Mouse (Mus musculus) liver, embryonic 14.5 days (tissue): ENCODE data around the gene Nlrp9b.

Experiments
- CTCF ChIP-seq: IDR thresholded peaks from 2 replicates; pipeline ENCODE4 v1.5.1; 2016; ENCODE audit warnings: antibody characterized with exemption, low read depth, control low read depth
- EP300 ChIP-seq: IDR thresholded peaks from 2 replicates; pipeline ENCODE4 v1.6.1; 2016; ENCODE audit warnings: antibody characterized with exemption, low read depth

GRCm38 (mm10) chr7:19952320-19952986 lies 38.8 kb upstream of the Nlrp9b start:
- no peak for TF ChIP-seq CTCF
- no peak for TF ChIP-seq EP300
